Mouse (Mus musculus) ES-Bruce4 (cell line): ENCODE results near the gene Ulk4. TPM values are rescaled to one million over a fixed set of nuclear protein-coding genes. Genes with fewer than 3 reads are reported as not detected.
A peak's percentile ranks its signal among the peaks of the same experiment; 100 is the strongest.

Experiments
- H3K27ac ChIP-seq: 2 replicates; pipeline ENCODE4 v1.5.1; 2012; ENCODE audit warnings: low read length, inconsistent platforms; ENCODE audit not compliant: insufficient read depth
- H3K27me3 ChIP-seq: 2 replicates; pipeline ENCODE4 v1.6.1; 2012; ENCODE audit warnings: mild to moderate bottlenecking, low read length, inconsistent platforms; ENCODE audit not compliant: control insufficient read depth, poor library complexity, insufficient read depth, severe bottlenecking
- H3K36me3 ChIP-seq: 2 replicates; pipeline ENCODE4 v1.6.1; 2012; ENCODE audit warnings: inconsistent platforms, mild to moderate bottlenecking, low read length, moderate library complexity; ENCODE audit not compliant: control insufficient read depth, poor library complexity, insufficient read depth, severe bottlenecking
- H3K4me1 ChIP-seq: one replicate; pipeline ENCODE4 v1.8.1; 2011; ENCODE audit warnings: low read length; ENCODE audit not compliant: control insufficient read depth, insufficient read depth
- H3K4me3 ChIP-seq: 2 replicates; pipeline ENCODE4 v1.5.1; 2011; ENCODE audit warnings: low read depth, mild to moderate bottlenecking, low read length
- H3K9ac ChIP-seq: 2 replicates; pipeline ENCODE4 v1.6.1; 2012; ENCODE audit warnings: low read depth, mild to moderate bottlenecking, inconsistent platforms; ENCODE audit not compliant: poor library complexity, severe bottlenecking
- H3K9me3 ChIP-seq: replicated peaks from 2 replicates; pipeline ENCODE4 v1.6.1; 2012; ENCODE audit warnings: mild to moderate bottlenecking, low read length, inconsistent platforms; ENCODE audit not compliant: control insufficient read depth, poor library complexity, insufficient read depth, severe bottlenecking
- CTCF ChIP-seq: IDR thresholded peaks from one replicate; pipeline ENCODE4 v1.8.1; 2011; ENCODE audit warnings: low read depth, low read length
- EP300 ChIP-seq: IDR thresholded peaks from 2 replicates; pipeline ENCODE4 v1.6.1; 2011; ENCODE audit warnings: low read depth, low read length; ENCODE audit not compliant: insufficient read depth
- POLR2A ChIP-seq: IDR thresholded peaks from one replicate; pipeline ENCODE4 v1.8.1; 2011; ENCODE audit warnings: low read length; ENCODE audit not compliant: insufficient read depth
- polyA plus RNA-seq: library from polyadenylated mRNA; stranded (reverse); fragments of >200 nt; gene quantifications from 2 replicates; pipeline ENCODE4 v1.2.4, GENCODE M21; 2011; ENCODE audit warnings: low read depth; ENCODE audit not compliant: missing spikeins, insufficient read depth, insufficient read length

Ulk4 gene
- polyA plus RNA-seq, 1 experiment = 3.3 TPM

- H3K36me3 ChIP-seq = peaks cover 2% of the 10 kb centered on the region; the same call in 1 of the 2 replicates
Measured at GRCm38 (mm10) chr9:120943757-120944156, 333.2 kb downstream of the Ulk4 start.

DNA sequence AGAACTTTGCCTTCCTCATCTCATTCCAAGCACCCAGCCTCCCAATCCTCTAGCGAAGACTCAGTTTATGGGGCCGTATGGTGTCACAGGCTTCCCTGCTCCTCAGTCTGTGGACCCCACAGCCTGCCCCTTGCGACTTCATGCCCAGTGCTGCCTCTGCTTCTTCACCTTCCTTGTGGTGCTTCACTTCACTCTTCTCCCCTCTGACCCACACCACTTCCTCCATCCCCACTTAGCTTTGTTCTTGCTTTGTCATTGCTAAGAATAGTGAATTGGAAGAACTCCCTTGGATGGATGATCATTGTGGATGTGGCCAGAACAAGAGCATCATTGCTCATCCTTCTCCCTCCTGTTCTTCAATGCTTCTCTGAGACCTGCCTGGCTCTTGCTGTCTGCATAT is 336.1 kb downstream of the Ulk4 start:
- no peaks in the 10 kb centered on the region for H3K9me3 ChIP-seq
- peaks cover 8% of the 10 kb centered on the region; the same call in 1 of the 2 replicates for H3K36me3 ChIP-seq
- H3K27me3 ChIP-seq = no peaks in the 10 kb centered on the region
- TF ChIP-seq EP300 (no peak), POLR2A (no peak), CTCF (no peak)
- no peak overlapping the region for H3K9ac ChIP-seq
- H3K27ac ChIP-seq = no peak overlapping the region
- H3K4me3 ChIP-seq = no peak overlapping the region
- peaks cover 3% of the 10 kb centered on the region for H3K4me1 ChIP-seq

More at GRCm38 (mm10) chr9:120943757-120944156, 333.2 kb downstream of the Ulk4 start:
- no peak overlapping the region for H3K27ac ChIP-seq
- H3K27me3 ChIP-seq = no peaks in the 10 kb centered on the region
- H3K9me3 ChIP-seq = no peaks in the 10 kb centered on the region
- no peak overlapping the region for H3K4me3 ChIP-seq
- H3K4me1 ChIP-seq = peaks cover 1% of the 10 kb centered on the region
- no peak overlapping the region for H3K9ac ChIP-seq
- TF ChIP-seq CTCF (no peak), POLR2A (no peak), EP300 (no peak)

GRCm38 (mm10) chr9:120936351-120936750 is 340.6 kb downstream of the Ulk4 start:
- no peaks in the 10 kb centered on the region for H3K27me3 ChIP-seq
- no peak overlapping the region for H3K27ac ChIP-seq
- no peaks in the 10 kb centered on the region for H3K9me3 ChIP-seq
- TF ChIP-seq CTCF (peak; percentile 86), EP300 (no peak)
- H3K9ac ChIP-seq = peak overlapping the region; percentile 94; the same call in 1 of the 2 replicates
- peaks cover 8% of the 10 kb centered on the region; the same call in 1 of the 2 replicates for H3K36me3 ChIP-seq
- H3K4me3 ChIP-seq = peak overlapping the region; percentile 10; the same call in 1 of the 2 replicates
- peaks cover 6% of the 10 kb centered on the region for H3K4me1 ChIP-seq

DNA sequence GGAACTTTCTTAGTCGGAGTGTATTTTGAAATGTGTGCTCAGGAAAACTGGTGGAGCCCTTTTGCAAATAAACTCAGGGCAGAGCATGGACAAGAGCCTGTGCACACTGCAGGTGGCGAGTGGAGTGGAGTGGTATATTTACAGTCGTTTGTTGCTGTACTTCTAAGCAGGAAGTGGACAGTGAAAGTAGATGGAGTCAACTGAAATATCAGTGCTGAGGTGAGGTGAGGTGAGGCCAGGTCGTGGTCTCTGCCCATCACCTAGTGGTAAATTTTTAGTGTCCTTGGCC is 341.4 kb downstream of the Ulk4 start:
- peaks cover 6% of the 10 kb centered on the region for H3K4me1 ChIP-seq
- H3K9ac ChIP-seq = peak overlapping the region; percentile 94
- H3K9me3 ChIP-seq = no peaks in the 10 kb centered on the region
- H3K27ac ChIP-seq = no peak overlapping the region
- no peak for TF ChIP-seq POLR2A
- no peak for TF ChIP-seq EP300
- no peak for TF ChIP-seq CTCF
- H3K27me3 ChIP-seq = no peaks in the 10 kb centered on the region
- H3K36me3 ChIP-seq = peaks cover 8% of the 10 kb centered on the region; the same call in 1 of the 2 replicates
- peak overlapping the region; percentile 35 for H3K4me3 ChIP-seq

- peak overlapping the region; percentile 94 for H3K9ac ChIP-seq
- peaks cover 8% of the 10 kb centered on the region; the same call in 1 of the 2 replicates for H3K36me3 ChIP-seq
- H3K9me3 ChIP-seq = no peaks in the 10 kb centered on the region
- H3K27me3 ChIP-seq = no peaks in the 10 kb centered on the region
- peak overlapping the region; percentile 98 for H3K4me3 ChIP-seq
- no peak for TF ChIP-seq POLR2A
- TF ChIP-seq EP300 = no peak
- no peak for TF ChIP-seq CTCF
- 0 out of 2 replicates have a peak overlapping the region, but pooled peaks have one; percentile 20 for H3K27ac ChIP-seq
- peaks cover 5% of the 10 kb centered on the region for H3K4me1 ChIP-seq
Measured at GRCm38 (mm10) chr9:120934821-120935633, 342.0 kb downstream of the Ulk4 start.
